Mouse (Mus musculus) erythroblast, embryonic 14.5 days (primary cell): Measurements from ENCODE around the gene Zbtb33.

Experiments used
- GATA1 ChIP-seq: IDR thresholded peaks from 2 replicates; pipeline ENCODE4 v1.6.1; 2012; ENCODE audit warnings: low read length, inconsistent platforms, mixed read lengths
- TAL1 ChIP-seq: IDR thresholded peaks from 3 replicates; pipeline ENCODE4 v1.6.1; 2012; ENCODE audit warnings: low read length, inconsistent platforms, mixed read lengths

DNA sequence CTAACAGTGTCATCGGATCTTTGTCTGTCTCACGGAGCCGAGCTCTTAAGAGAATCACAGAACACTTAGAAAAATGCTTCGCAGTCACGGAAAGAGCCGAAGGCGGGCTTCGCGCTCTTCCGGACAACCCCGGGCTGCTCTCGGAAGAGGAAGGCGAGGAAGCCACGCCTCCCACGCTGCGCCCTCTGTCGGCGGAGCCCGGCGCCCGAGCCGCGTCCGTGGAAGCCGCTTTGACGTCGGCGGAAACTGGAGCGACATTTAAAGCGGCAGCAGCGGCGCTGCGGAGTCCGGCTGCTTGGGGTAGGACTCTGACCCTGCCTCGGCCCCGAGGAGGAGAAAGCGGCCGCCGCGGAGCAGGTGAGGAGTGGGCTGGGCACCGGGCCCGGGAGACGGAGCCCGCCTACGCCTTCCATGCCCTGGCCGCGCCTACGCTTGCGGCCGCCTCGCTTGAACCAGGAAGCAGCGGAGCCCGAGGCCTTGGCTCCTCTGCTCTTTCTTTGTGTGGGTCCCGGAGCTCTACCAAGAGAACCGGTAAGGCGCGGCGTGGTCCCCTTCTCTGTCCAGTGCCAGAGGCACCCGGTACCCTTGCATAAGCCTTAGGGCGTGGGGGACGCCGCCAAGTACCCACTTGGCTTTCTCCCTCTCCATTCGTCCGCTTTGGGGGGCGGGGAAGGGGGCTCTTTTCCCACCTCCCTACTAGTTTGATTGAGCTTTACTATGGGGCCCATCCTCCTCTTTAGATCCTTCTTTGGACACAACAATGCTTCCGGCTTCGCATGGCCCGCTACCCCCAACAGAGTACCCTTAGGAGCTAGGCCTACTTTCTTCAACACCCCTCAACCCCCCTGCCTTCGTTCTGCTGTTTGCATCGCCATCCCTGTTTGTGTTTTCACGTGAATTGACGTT, at the start of gene Zbtb33:
- TF ChIP-seq GATA1: no peak
- TF ChIP-seq TAL1: no peak
